12 mouse cellular contexts compared by ENCODE assay signal in the genomic region with DNA sequence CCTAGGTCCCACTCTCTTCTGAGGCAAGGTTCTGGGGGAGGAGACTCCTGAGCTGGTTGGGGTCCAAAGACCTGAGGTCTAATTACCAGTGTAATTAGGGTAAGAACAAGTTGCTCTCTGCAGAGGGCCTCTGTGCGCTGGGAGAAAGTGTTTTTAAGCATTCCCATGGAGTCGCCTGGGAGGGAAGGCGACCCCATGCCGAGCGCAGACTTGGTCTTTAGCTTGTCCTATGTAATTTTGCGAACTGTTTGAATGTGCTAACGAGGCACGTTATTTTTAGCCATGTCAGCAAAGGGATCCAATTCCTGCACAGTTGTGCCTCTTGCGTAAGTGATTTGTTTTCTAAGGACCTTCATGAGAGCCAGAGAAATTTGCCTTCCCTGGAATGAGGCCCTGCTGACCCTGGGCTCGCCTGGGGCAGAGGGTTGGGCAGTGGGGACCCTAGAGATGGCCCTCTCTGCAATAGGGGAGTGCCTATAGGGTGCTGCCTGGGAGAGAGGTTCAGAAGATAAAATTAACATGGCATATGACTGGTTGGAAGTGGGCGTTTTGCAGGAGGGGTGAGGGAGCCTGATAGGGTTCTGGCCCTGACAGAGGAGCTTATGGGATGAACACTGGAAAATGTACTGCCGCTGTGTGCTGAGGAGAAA. TPM values are rescaled to one million over a fixed set of nuclear protein-coding genes. Genes with fewer than 3 reads are reported as not detected.
DNase-seq lines count a peak whose midpoint lies in the region; ATAC-seq lines count a peak whose summit lies in the region.
"Had no signal": no experiment of that assay in that cellular context is flagged by ENCODE, and none has a peak within 500 bp of the region (broad histone marks: within the 10 kb centered on the region; RNA-seq: fewer than 3 reads in every experiment).

A230072I06Rik (plus strand) TSS at position 157 of the 650 bp plus-strand sequence.

- no peak for DNase-seq in heart, adult 11 months
- DNase-seq in forelimb bud, embryonic 11.5 days (ENCODE audit: low read depth, low spot score) = peak; percentile 49
- DNase-seq in ovary, postnatal 14 days (ENCODE audit: low spot score) = no peak
- no peak for DNase-seq in neural tube, embryonic 10.5 days (ENCODE audit: extremely low spot score, low spot score)

- no peak within 1 kb of the TSS for H3K4me3 ChIP-seq in heart, embryonic 16.5 days (ENCODE audit: low read length)
- peak within 1 kb of the TSS; percentile 15 for H3K4me3 ChIP-seq in megakaryocyte, embryonic 14.5 days (replicated peaks)
- H3K4me3 ChIP-seq in stomach, embryonic 15.5 days (replicated peaks) = no peak within 1 kb of the TSS
- H3K4me3 ChIP-seq: neural tube, embryonic 12.5 days had no signal

- no peaks in the 10 kb centered on the region for H3K27me3 ChIP-seq in heart, embryonic 16.5 days (ENCODE audit: control insufficient read depth, insufficient read depth, low read length)
- peaks cover 6% of the 10 kb centered on the region for H3K27me3 ChIP-seq in megakaryocyte, embryonic 14.5 days (replicated peaks)
- no peaks in the 10 kb centered on the region for H3K27me3 ChIP-seq in stomach, embryonic 15.5 days (replicated peaks)

- 37% methylated on average over 12 of the region's 12 CpGs for WGBS in heart, embryonic 16.5 days
- WGBS in stomach, embryonic 15.5 days = 62% methylated on average over 12 of the region's 12 CpGs

- H3K36me3 ChIP-seq in heart, embryonic 16.5 days (ENCODE audit: control insufficient read depth, insufficient read depth) = no peaks in the 10 kb centered on the region
- H3K36me3 ChIP-seq in megakaryocyte, embryonic 14.5 days (replicated peaks; ENCODE audit: low read length) = no peaks in the 10 kb centered on the region
- H3K36me3 ChIP-seq in stomach, embryonic 15.5 days = no peaks in the 10 kb centered on the region
- H3K36me3 ChIP-seq: neural tube, embryonic 12.5 days had no signal

- peaks cover 16% of the 10 kb centered on the region for H3K4me1 ChIP-seq in heart, embryonic 16.5 days (ENCODE audit: control insufficient read depth, insufficient read depth, low read length)
- H3K4me1 ChIP-seq in megakaryocyte, embryonic 14.5 days = 0 out of 2 replicates have a peak, but pooled peaks cover 3% of the 10 kb centered on the region
- peaks cover 7% of the 10 kb centered on the region for H3K4me1 ChIP-seq in stomach, embryonic 15.5 days
- H3K4me1 ChIP-seq: neural tube, embryonic 12.5 days had no signal

- H3K4me2 ChIP-seq in heart, embryonic 16.5 days (ENCODE audit: low read depth, low read length) = peak within 1 kb of the TSS; percentile 37
- no peak within 1 kb of the TSS for H3K4me2 ChIP-seq in stomach, embryonic 15.5 days
- H3K4me2 ChIP-seq: neural tube, embryonic 12.5 days had no signal

- no peak within 1 kb of the TSS for H3K9ac ChIP-seq in heart, embryonic 16.5 days (ENCODE audit: low read length)
- no peak within 1 kb of the TSS for H3K9ac ChIP-seq in stomach, embryonic 15.5 days
- H3K9ac ChIP-seq: liver, embryonic 14.5 days; neural tube, embryonic 12.5 days had no signal

- H3K27ac ChIP-seq in heart, embryonic 16.5 days (ENCODE audit: low read length) = 0 out of 2 replicates have a peak within 1 kb of the TSS, but pooled peaks have one; percentile 23
- peak within 1 kb of the TSS; percentile 23; the same call in 1 of the 2 replicates for H3K27ac ChIP-seq in stomach, embryonic 15.5 days
- H3K27ac ChIP-seq: liver, embryonic 14.5 days; neural tube, embryonic 12.5 days had no signal

- no peaks in the 10 kb centered on the region for H3K9me3 ChIP-seq in heart, embryonic 16.5 days (replicated peaks; ENCODE audit: control insufficient read depth, low read length)
- no peaks in the 10 kb centered on the region for H3K9me3 ChIP-seq in megakaryocyte, embryonic 14.5 days
- no peaks in the 10 kb centered on the region for H3K9me3 ChIP-seq in stomach, embryonic 15.5 days
- H3K9me3 ChIP-seq: neural tube, embryonic 12.5 days had no signal

- ATAC-seq in heart, embryonic 16.5 days (replicated peaks; ENCODE audit: extremely low read depth, insufficient read depth, low FRiP score) = no peak
- ATAC-seq in megakaryocyte, adult 5-6 weeks (ENCODE audit: poor library complexity, severe bottlenecking) = no peak
- no peak for ATAC-seq in stomach, embryonic 15.5 days (ENCODE audit: insufficient read depth, low FRiP score, low read depth)
- ATAC-seq: inflammation-experienced regulatory T-cells, adult 6 months had no signal

RNA-seq across cellular contexts. Expression of gene A230072I06Rik, which starts in this region (rescaled TPM):
- polyA plus RNA-seq in heart, embryonic 16.5 days (2015; fragmentation: Nextera tagmentation; extraction: Ambion mirVana) = not detected in 2 replicates
- not detected in 2 replicates for polyA plus RNA-seq in megakaryocyte, embryonic 14.5 days (2012; ENCODE audit: insufficient read depth, low replicate concordance)
- not detected in 2 replicates for total RNA-seq in megakaryocyte, adult 5-6 weeks (2015)
- not detected in 2 replicates for total RNA-seq in megakaryocyte, adult 5-6 weeks (2017)
- polyA plus RNA-seq in stomach, embryonic 15.5 days (2015; fragmentation: Nextera tagmentation; extraction: Ambion mirVana) = 0.09 TPM in 1 of 2 replicates, not detected in the other
- total RNA-seq: ES-E14 had no signal
- polyA plus RNA-seq: inflammation-experienced regulatory T-cells, adult 6 months; liver, embryonic 14.5 days; neural tube, embryonic 12.5 days had no signal
